Mouse (Mus musculus): ENCODE measurements at regions not wholly inside any gene's neighbourhood (a gene's known extent, or its start where the extent isn't known, plus 50 kb on each side); places are given as distances from the start of the nearest gene placed in this dataset.
"Not testable (repeated sequence)": the region's sequence is repeated elsewhere in the genome, so short reads cannot be mapped to it uniquely, and the experiment has no call there.

DNA sequence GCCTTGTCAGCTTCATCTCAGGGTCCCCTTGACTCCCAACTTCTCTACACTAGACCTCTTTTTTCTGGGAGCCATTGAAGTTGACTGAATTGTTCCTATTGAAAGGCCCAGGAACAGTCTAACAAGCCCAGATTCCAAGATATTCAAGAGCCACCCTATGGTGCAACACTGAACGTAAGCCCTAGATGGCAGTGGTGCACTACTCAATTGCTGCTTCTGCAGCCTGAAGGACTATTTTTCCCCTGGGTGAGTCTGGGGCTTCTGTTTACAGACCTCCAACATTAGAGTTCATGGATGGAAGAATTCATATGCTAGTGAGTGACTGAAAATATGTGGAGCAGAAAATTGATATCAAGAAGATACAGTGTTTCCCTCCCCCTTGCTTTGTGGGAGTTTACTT is 306.4 kb upstream of the 5730507C01Rik start:
- peak; percentile 15 for DNase-seq

- DNase-seq, result not testable (repeated sequence)
These were observed 297.8 kb upstream of the 5730507C01Rik start for GRCm38 (mm10) chr12:18216432-18216926.

GRCm38 (mm10) chr12:18224516-18224915 is 289.8 kb upstream of the 5730507C01Rik start:
- DNase-seq, result no peak

- no peak for DNase-seq
These were observed 287.6 kb upstream of the 5730507C01Rik start for GRCm38 (mm10) chr12:18226691-18227090.

- not testable (repeated sequence) for DNase-seq
These were observed 282.4 kb upstream of the 5730507C01Rik start for GRCm38 (mm10) chr12:18231896-18232295.

- not testable (repeated sequence) for DNase-seq
These were observed 278.0 kb upstream of the 5730507C01Rik start for GRCm38 (mm10) chr12:18236330-18236729.

DNA sequence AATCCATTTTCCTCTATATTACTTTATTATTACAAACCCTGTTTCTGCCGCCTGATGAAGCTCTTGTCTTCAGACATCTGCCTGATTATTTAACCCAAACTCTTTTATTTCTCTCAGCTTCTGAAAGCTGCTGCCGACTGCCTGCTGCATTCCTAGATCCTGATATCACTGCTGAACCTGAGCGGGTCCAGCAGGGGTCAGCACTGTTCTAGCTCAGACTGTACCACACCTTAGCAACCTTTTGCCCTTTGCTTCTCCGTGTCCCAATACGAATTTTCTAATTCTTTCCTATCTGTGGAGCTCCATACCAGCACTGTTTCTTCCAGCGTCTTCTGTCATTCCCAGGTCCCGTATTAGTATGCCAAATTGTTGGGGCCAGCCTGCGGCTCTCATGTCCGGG is 276.8 kb upstream of the 5730507C01Rik start:
- DNase-seq, result no peak

Measured in thymus, postnatal 4 days (tissue).